Mouse (Mus musculus) embryonic fibroblast, embryonic 13.5 days (primary cell): ENCODE results near the gene Gsta2. TPM values are rescaled to one million over a fixed set of nuclear protein-coding genes. Genes with fewer than 3 reads are reported as not detected.
"Not testable (repeated sequence)": the region's sequence is repeated elsewhere in the genome, so short reads cannot be mapped to it uniquely, and the experiment has no call there.

Experiments
- H3K27ac ChIP-seq: 2 replicates; pipeline ENCODE4 v1.5.1; 2012; ENCODE audit warnings: low read length, control low read depth, inconsistent platforms; ENCODE audit not compliant: insufficient read depth
- H3K4me1 ChIP-seq: 2 replicates; pipeline ENCODE4 v1.6.1; 2011; ENCODE audit warnings: low read length; ENCODE audit not compliant: control insufficient read depth, insufficient read depth
- H3K4me3 ChIP-seq: 2 replicates; pipeline ENCODE4 v1.5.1; 2011; ENCODE audit warnings: mild to moderate bottlenecking, control low read depth, low read length; ENCODE audit not compliant: insufficient read depth
- CTCF ChIP-seq: IDR thresholded peaks from 2 replicates; pipeline ENCODE4 v1.5.1; 2011; ENCODE audit warnings: mild to moderate bottlenecking, control low read depth, low read length, moderate library complexity, borderline replicate concordance; ENCODE audit not compliant: insufficient read depth
- POLR2A ChIP-seq: IDR thresholded peaks from 2 replicates; pipeline ENCODE4 v1.6.1; 2011; ENCODE audit warnings: low read depth, mild to moderate bottlenecking, control low read depth, low read length, moderate library complexity
- polyA plus RNA-seq: library from polyadenylated mRNA; stranded (reverse); fragments of >200 nt; gene quantifications from 2 replicates; pipeline ENCODE4 v1.2.4, GENCODE M21; 2011; ENCODE audit warnings: low read depth; ENCODE audit not compliant: missing spikeins, insufficient read length

Gene Gsta2
- polyA plus RNA-seq, 1 experiment, result not detected

GRCm38 (mm10) chr9:78368671-78369293, 13.2 kb upstream of the Gsta2 start:
- no peak for TF ChIP-seq CTCF
- TF ChIP-seq POLR2A, result no peak
- Histone ChIP-seq H3K4me3 (no peak overlapping the region), H3K4me1 (no peaks in the 10 kb centered on the region), H3K27ac (no peak overlapping the region)

DNA sequence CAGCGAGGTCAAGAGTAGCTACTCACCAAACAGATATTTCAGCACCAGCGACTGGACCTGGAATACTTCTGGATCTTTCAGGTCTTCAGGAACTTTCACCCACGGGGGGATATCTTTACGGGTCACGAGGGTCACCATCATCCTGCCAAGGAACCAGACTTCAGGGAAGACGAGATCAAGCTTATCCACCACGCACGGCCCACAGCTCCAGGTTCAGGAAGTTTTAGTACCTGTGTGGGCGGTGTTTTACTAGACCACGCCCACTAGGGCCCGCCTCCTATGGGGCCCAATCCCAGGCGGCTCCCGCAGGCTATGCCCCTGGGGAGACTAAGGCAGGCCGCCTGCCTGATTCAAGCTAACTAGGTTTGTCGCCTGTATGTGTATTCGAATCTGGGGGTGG, 12.4 kb upstream of the Gsta2 start, which contains the start of gene Dppa5a:
Gene Dppa5a, minus strand, starts transcription at position 219 of the 400 bp plus-strand sequence.
- H3K4me3 ChIP-seq, H3K27ac ChIP-seq, H3K4me1 ChIP-seq: not testable (repeated sequence)

DNA sequence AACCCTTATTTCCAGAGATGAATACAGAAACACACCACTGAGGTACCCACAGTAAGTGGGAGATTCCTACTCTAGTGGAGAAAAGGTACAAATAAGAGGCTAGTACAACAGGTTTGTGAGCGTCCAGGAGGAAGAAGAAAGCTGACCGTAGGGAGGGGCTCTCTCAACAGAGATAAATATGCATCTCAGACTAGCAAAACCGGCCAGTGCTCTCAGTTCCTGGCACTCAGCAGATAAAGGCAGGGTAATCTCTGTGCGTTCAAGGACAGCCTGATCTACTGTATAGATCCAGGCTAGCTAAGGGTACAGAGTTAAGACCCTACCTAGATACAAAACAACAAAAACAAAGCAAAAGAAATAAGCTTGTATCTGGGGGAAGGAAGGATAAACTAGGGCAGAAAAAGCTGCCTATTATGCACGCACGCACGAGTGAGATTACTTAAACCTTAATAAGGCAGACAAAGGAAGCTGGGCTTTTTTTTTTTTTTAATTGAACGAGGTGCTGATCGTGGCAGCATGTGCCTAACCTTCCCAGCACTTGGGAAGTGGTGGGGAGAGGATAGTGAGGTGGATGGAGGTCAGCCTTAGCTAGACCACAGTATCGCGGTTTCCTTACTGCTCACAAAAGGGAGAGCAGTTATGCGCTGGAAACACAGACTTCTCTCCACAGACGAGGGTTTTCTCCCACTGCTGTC, 10.4 kb upstream of the Gsta2 start:
- TF ChIP-seq POLR2A, result no peak
- no peak for TF ChIP-seq CTCF
- H3K27ac ChIP-seq, result no peak overlapping the region
- no peaks in the 10 kb centered on the region for H3K4me1 ChIP-seq
- H3K4me3 ChIP-seq, result no peak overlapping the region

GRCm38 (mm10) chr9:78364701-78365100, 9.1 kb upstream of the Gsta2 start:
- H3K4me3 ChIP-seq, result no peak overlapping the region
- no peak overlapping the region for H3K27ac ChIP-seq
- TF ChIP-seq POLR2A, result no peak
- TF ChIP-seq CTCF, result no peak
- H3K4me1 ChIP-seq, result no peaks in the 10 kb centered on the region

GRCm38 (mm10) chr9:78363374-78363773, 7.8 kb upstream of the Gsta2 start:
- Histone ChIP-seq H3K4me3 (no peak overlapping the region), H3K4me1 (no peaks in the 10 kb centered on the region), H3K27ac (no peak overlapping the region)
- TF ChIP-seq CTCF, result no peak
- TF ChIP-seq POLR2A, result no peak

DNA sequence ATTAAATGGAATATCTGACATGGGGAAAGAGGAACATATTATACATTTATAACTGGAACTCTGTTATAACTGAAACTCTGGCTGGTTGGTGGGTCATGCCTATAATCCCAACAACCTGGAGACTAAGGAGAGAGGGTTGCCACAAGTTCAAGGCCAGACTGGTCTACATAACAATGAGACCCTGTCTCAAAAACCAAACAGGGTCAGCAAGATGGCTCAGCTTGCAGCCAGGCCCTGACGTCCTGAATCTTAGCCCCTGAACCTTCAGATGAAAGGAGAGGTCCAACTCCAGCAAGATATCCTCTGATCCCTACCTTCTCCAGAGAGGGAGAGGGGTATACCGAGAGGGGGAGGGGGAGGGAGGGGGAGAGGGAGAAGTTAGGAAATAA, 4.9 kb upstream of the Gsta2 start:
- no peak overlapping the region for H3K27ac ChIP-seq
- H3K4me3 ChIP-seq, result no peak overlapping the region
- no peaks in the 10 kb centered on the region for H3K4me1 ChIP-seq
- no peak for TF ChIP-seq CTCF
- TF ChIP-seq POLR2A, result no peak

DNA sequence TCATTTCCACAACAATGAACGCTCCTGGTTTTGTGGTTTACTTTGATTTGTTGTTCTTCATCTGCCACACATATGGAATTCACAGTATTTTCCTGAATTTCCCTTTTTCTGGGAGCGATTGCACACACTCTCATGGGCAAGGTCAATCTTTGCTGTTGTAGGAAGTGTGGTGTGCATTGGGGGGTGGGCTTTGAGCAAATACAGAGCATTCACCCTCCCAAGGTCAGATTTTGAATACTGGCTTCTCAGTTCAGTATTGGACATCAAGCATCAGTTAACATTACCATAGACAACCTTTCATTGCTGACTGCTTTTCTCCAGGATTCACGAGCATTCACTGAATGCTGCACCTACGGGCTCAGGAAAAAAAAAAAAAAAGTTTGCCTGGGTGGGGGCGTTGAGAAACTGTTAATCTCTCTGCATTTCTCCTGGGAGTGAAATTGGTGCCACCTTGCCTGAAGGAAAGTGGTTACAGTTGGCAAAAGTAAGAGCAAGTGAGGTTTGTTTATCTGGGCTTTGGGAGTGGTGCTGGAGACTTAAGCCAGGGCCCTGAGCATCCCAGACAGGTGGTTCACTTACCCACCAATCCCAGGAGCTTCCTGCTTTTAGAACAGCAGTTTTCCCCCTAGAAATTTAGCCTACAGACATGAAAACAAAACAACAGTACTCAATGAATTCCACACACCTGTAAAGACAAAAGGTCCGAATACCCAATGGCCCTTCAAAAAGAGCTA, 4.3 kb upstream of the Gsta2 start:
- TF ChIP-seq CTCF (no peak), POLR2A (no peak)
- Histone ChIP-seq H3K4me1 (no peaks in the 10 kb centered on the region), H3K4me3 (no peak overlapping the region), H3K27ac (no peak overlapping the region)

DNA sequence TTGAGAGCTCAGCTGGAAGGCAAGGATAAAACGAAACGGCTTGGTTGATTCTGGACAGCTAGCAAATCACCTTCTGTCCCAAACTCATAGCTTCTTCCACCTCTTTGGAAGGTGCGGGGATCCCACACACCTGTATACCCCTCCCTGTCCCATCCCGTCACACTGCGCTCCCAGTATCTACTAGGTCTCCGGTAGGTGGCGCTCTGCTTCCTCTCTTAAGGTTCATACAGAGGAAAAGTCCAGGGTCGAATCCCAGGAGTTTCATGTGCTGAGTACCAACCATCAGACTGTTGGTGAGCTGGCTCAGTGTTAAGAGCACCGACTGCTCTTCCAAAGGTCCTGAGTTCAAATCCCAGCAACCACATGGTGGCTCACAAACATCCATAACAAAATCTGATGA, 2.5 kb upstream of the Gsta2 start:
- TF ChIP-seq CTCF, result peak; percentile 57; the same call in 1 of the 2 replicates
- TF ChIP-seq POLR2A, result no peak
- Histone ChIP-seq H3K4me1 (no peaks in the 10 kb centered on the region), H3K4me3 (no peak overlapping the region), H3K27ac (no peak overlapping the region)

- TF ChIP-seq POLR2A, result no peak
- TF ChIP-seq CTCF, result no peak
- H3K27ac ChIP-seq, result no peak overlapping the region
- H3K4me1 ChIP-seq, result no peaks in the 10 kb centered on the region
- H3K4me3 ChIP-seq, result no peak overlapping the region
These were observed 666 bp downstream of the Gsta2 start for GRCm38 (mm10) chr9:78354665-78355578.
